Mouse (Mus musculus): ENCODE data around the gene Tra2a.
A peak's percentile ranks its signal among the peaks of the same experiment; 100 is the strongest.

DNA sequence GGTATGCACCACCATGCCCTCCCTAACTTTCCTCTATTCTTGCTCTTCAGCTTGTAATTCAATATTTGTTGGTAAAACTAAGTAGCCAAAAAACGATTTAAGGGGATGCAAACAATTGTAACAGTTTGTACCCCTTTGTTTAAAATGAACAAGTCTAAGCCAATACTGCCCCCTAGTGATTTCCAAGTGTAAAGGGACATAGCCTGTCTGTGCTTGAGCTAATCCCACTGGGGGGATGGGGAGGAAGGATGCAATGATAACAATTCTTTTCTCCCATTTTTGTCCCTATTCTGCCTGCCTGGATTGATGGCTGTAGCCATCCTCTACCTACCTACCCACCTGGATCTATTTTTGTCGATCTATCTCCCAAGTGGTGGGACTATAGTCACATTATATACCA is 16.6 kb downstream of the Tra2a start:
- TF ChIP-seq CTCF (IDR thresholded peaks at IDR 0.05; ENCODE audit: low read depth) (peak; percentile 78), EP300 (IDR thresholded peaks at IDR 0.05; ENCODE audit: low read depth) (no peak)

All from liver, postnatal 0 days (tissue).